Mouse (Mus musculus) brown adipose tissue, adult 24 weeks (tissue): ENCODE data around the gene Slc2a6. TPM values are rescaled to one million over a fixed set of nuclear protein-coding genes. Genes with fewer than 3 reads are reported as not detected.

Experiments used
- H3K27ac ChIP-seq: fragments of 200-500 bp; replicated peaks from 2 replicates; pipeline ENCODE4 v1.5.1; 2012; ENCODE audit warnings: low read depth, mild to moderate bottlenecking, low read length
- H3K4me1 ChIP-seq: fragments of 200-500 bp; 2 replicates; pipeline ENCODE4 v1.6.1; 2012; ENCODE audit warnings: low read length, mixed read lengths; ENCODE audit not compliant: control insufficient read depth, insufficient read depth, insufficient read length
- H3K4me3 ChIP-seq: fragments of 200-500 bp; 2 replicates; pipeline ENCODE4 v1.5.1; 2012; ENCODE audit warnings: low read depth, mild to moderate bottlenecking, low read length, moderate library complexity; ENCODE audit not compliant: insufficient read depth
- polyA plus RNA-seq: library from polyadenylated mRNA; stranded (reverse); fragments of >200 nt; gene quantifications from 2 replicates; pipeline ENCODE4 v1.2.4, GENCODE M21; 2012; ENCODE audit not compliant: missing spikeins, insufficient read depth, insufficient read length

Slc2a6 gene
- polyA plus RNA-seq, 1 experiment = not detected

GRCm38 (mm10) chr2:27044641-27045040, 16.8 kb upstream of the Slc2a6 start:
- H3K27ac ChIP-seq = no peak overlapping the region
- peaks cover 3% of the 10 kb centered on the region; the same call in 1 of the 2 replicates for H3K4me1 ChIP-seq
- no peak overlapping the region for H3K4me3 ChIP-seq

GRCm38 (mm10) chr2:27044166-27044565, 16.4 kb upstream of the Slc2a6 start:
- Histone ChIP-seq H3K4me1 (peaks cover 3% of the 10 kb centered on the region; the same call in 1 of the 2 replicates), H3K27ac (no peak overlapping the region), H3K4me3 (no peak overlapping the region)

GRCm38 (mm10) chr2:27043461-27043860, 15.7 kb upstream of the Slc2a6 start:
- Histone ChIP-seq H3K4me1 (peaks cover 3% of the 10 kb centered on the region; the same call in 1 of the 2 replicates), H3K27ac (no peak overlapping the region), H3K4me3 (no peak overlapping the region)

GRCm38 (mm10) chr2:27042131-27042844, 14.5 kb upstream of the Slc2a6 start:
- H3K4me1 ChIP-seq = peaks cover 3% of the 10 kb centered on the region; the same call in 1 of the 2 replicates
- H3K27ac ChIP-seq = peak overlapping the region; percentile 78
- no peak overlapping the region for H3K4me3 ChIP-seq

GRCm38 (mm10) chr2:27039286-27039685, 11.5 kb upstream of the Slc2a6 start:
- H3K4me3 ChIP-seq = no peak overlapping the region
- peaks cover 3% of the 10 kb centered on the region; the same call in 1 of the 2 replicates for H3K4me1 ChIP-seq

GRCm38 (mm10) chr2:27038596-27038995, 10.8 kb upstream of the Slc2a6 start:
- H3K4me1 ChIP-seq = peaks cover 3% of the 10 kb centered on the region; the same call in 1 of the 2 replicates
- no peak overlapping the region for H3K27ac ChIP-seq
- H3K4me3 ChIP-seq = no peak overlapping the region

More at GRCm38 (mm10) chr2:27039286-27039685, 11.5 kb upstream of the Slc2a6 start:
- H3K27ac ChIP-seq = no peak overlapping the region

- Histone ChIP-seq H3K27ac (no peak overlapping the region), H3K4me3 (no peak overlapping the region), H3K4me1 (peaks cover 3% of the 10 kb centered on the region; the same call in 1 of the 2 replicates)
Measured at GRCm38 (mm10) chr2:27037008-27037407, 9.2 kb upstream of the Slc2a6 start.

- H3K4me3 ChIP-seq = no peak overlapping the region
- no peaks in the 10 kb centered on the region for H3K4me1 ChIP-seq
- no peak overlapping the region for H3K27ac ChIP-seq
Measured at GRCm38 (mm10) chr2:27036003-27036402, 8.2 kb upstream of the Slc2a6 start.

GRCm38 (mm10) chr2:27032361-27032760, 4.6 kb upstream of the Slc2a6 start:
- Histone ChIP-seq H3K27ac (no peak overlapping the region), H3K4me3 (no peak overlapping the region), H3K4me1 (no peaks in the 10 kb centered on the region)

- no peak overlapping the region for H3K27ac ChIP-seq
- H3K4me3 ChIP-seq = no peak overlapping the region
- no peaks in the 10 kb centered on the region for H3K4me1 ChIP-seq
Measured at GRCm38 (mm10) chr2:27028437-27029015, 728 bp upstream of the Slc2a6 start.

- no peak overlapping the region for H3K27ac ChIP-seq
- no peaks in the 10 kb centered on the region for H3K4me1 ChIP-seq
- no peak overlapping the region for H3K4me3 ChIP-seq
Measured at GRCm38 (mm10) chr2:27026857-27027617, 761 bp downstream of the Slc2a6 start.

- Histone ChIP-seq H3K4me3 (no peak overlapping the region), H3K27ac (no peak overlapping the region), H3K4me1 (no peaks in the 10 kb centered on the region)
Measured at GRCm38 (mm10) chr2:27026332-27026731, 1.5 kb downstream of the Slc2a6 start.

GRCm38 (mm10) chr2:27025545-27025944, 2.3 kb downstream of the Slc2a6 start:
- Histone ChIP-seq H3K27ac (no peak overlapping the region), H3K4me1 (no peaks in the 10 kb centered on the region), H3K4me3 (no peak overlapping the region)

- no peaks in the 10 kb centered on the region for H3K4me1 ChIP-seq
- H3K4me3 ChIP-seq = no peak overlapping the region
- H3K27ac ChIP-seq = no peak overlapping the region
Measured at GRCm38 (mm10) chr2:27024136-27024535, 3.7 kb downstream of the Slc2a6 start.

GRCm38 (mm10) chr2:27022612-27023011, 5.2 kb downstream of the Slc2a6 start:
- H3K4me1 ChIP-seq = no peaks in the 10 kb centered on the region
- H3K4me3 ChIP-seq = no peak overlapping the region
- H3K27ac ChIP-seq = no peak overlapping the region
